Mouse (Mus musculus) limb, embryonic 11.5 days (tissue): ENCODE measurements around the gene Il9r. TPM values are rescaled to one million over a fixed set of nuclear protein-coding genes. Genes with fewer than 3 reads are reported as not detected.

ENCODE experiments used
- ATAC-seq: fragments of 200-750 bp; cut with Nextera tagmentation; 2 replicates; pipeline ENCODE4 v1.8.0; 2017; ENCODE audit warnings: low read depth; ENCODE audit not compliant: insufficient number of reproducible peaks, low FRiP score, low TSS enrichment
- DNase-seq: peaks from one replicate; pipeline ENCODE4 v3.0.0-alpha.2; 2015; ENCODE audit warnings: low spot score
- H3K27ac ChIP-seq: fragments of 300-500 bp; sonication (generic); replicated peaks from 2 replicates; pipeline ENCODE4 v1.5.1; 2014; ENCODE audit warnings: low read depth, mild to moderate bottlenecking, low read length
- H3K27me3 ChIP-seq: fragments of 300-500 bp; sonication (generic); 2 replicates; pipeline ENCODE4 v1.6.1; 2014; ENCODE audit warnings: mild to moderate bottlenecking, low read length, mixed read lengths; ENCODE audit not compliant: control insufficient read depth, insufficient read depth
- H3K36me3 ChIP-seq: fragments of 300-500 bp; sonication (generic); 2 replicates; pipeline ENCODE4 v1.6.1; 2014; ENCODE audit warnings: mild to moderate bottlenecking, low read length, moderate library complexity, mixed read lengths; ENCODE audit not compliant: control insufficient read depth, insufficient read depth
- H3K4me1 ChIP-seq: fragments of 300-500 bp; sonication (generic); 2 replicates; pipeline ENCODE4 v1.6.1; 2014; ENCODE audit warnings: low read length, mixed read lengths; ENCODE audit not compliant: control insufficient read depth, insufficient read depth
- H3K4me2 ChIP-seq: fragments of 300-500 bp; sonication (generic); 2 replicates; pipeline ENCODE4 v1.6.1; 2014; ENCODE audit warnings: low read depth, mild to moderate bottlenecking, moderate library complexity; ENCODE audit not compliant: severe bottlenecking
- H3K4me3 ChIP-seq: fragments of 300-500 bp; sonication (generic); 2 replicates; pipeline ENCODE4 v1.5.1; 2014; ENCODE audit warnings: low read depth, low read length
- H3K9ac ChIP-seq: fragments of 300-500 bp; sonication (generic); 2 replicates; pipeline ENCODE4 v1.6.1; 2014; ENCODE audit warnings: mild to moderate bottlenecking, low read length
- H3K9me3 ChIP-seq: fragments of 300-500 bp; sonication (generic); 2 replicates; pipeline ENCODE4 v1.6.1; 2016; ENCODE audit warnings: low read length; ENCODE audit not compliant: control insufficient read depth
- WGBS: fragments of 180-500 bp; shearing (Covaris S2); extraction: QIAGEN DNeasy Blood & Tissue Kit; methylation state at CpG from one replicate; pipeline ENCODE4 v1.1.7; 2014; 5-methylcytosine and 5-hydroxymethylcytosine counted together
- polyA plus RNA-seq: library from polyadenylated mRNA; unstranded; fragments of >200 nt; fragmentation: Nextera tagmentation; extraction: Ambion mirVana; gene quantifications from 2 replicates; pipeline ENCODE4 v1.2.1, GENCODE M21; 2014

Il9r gene
- polyA plus RNA-seq, 1 experiment from 2014 or later = not detected

DNA sequence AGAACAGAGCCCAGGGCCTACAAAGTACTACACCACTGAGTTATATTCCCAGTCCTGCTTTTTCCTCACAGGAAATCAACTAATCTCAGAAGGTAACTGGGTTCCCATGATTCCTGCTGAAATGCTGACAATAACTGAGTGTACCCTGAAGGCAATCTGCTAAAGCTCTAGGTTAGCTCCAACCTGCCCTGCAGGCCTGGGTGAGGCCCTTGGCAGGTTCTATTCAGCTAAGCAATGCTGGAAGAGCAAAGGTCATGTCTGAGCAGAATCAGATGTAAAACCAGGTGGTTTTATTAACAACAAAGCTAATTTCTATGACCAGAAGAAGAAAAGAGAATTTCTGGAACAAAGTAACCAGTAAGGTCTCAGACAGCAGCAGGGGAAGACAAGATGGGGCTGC lies 41.3 kb upstream of the Il9r start:
- no peak overlapping the region for H3K4me3 ChIP-seq

DNA sequence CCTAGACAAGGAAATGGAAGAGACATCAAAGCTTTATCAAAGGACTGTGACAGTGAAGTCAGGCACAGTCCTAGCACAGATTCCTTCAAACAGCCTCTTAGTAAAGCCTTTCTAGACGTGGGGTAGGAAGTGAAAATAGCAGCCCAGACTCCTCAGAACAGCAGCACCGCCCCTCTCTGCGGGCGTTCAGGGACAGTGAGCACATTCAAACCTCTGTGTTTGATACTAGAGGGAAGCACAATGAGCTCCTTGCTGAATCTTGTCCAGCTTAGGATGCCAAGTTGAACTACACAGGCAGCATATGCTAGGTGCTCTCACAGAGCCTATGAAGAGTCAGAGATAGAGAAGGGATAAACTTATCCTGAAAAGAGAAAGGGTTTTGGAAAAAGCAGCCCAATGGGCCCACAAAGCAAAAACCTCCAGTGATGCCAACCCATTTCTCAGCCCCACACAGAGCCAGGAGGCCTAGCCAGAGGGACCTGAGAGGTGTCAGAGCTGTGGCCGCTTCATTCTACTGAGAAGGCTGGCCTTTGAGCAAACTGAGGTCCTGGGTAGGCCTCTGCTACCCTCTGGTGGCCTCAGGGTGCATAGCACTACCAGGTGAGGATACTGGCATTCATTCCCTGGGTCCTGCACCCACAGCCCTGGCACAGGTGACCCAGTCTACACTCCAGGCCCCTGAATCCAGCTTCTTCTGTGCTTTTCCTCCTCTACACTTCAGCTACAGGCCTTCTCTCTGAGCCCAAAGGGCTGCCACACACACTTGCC lies 38.2 kb upstream of the Il9r start:
- Histone ChIP-seq H3K36me3 (peaks cover 5% of the 10 kb centered on the region; the same call in 1 of the 2 replicates), H3K9ac (no peak overlapping the region), H3K4me2 (no peak overlapping the region), H3K27ac (no peak overlapping the region), H3K4me3 (no peak overlapping the region), H3K9me3 (no peaks in the 10 kb centered on the region), H3K27me3 (no peaks in the 10 kb centered on the region), H3K4me1 (no peaks in the 10 kb centered on the region)
- DNase-seq (peak; percentile 80), ATAC-seq (0 out of 2 replicates have a peak, but pooled peaks have one; percentile 49)
- 67% methylated on average over 5 of the region's 5 CpGs for WGBS

More for the DNA sequence above, 41.3 kb upstream of the Il9r start:
- DNase-seq (no peak), ATAC-seq (no peak)
- H3K27me3 ChIP-seq = no peaks in the 10 kb centered on the region
- no peaks in the 10 kb centered on the region for H3K4me1 ChIP-seq
- no peaks in the 10 kb centered on the region for H3K9me3 ChIP-seq
- H3K36me3 ChIP-seq = peaks cover 5% of the 10 kb centered on the region
- H3K4me2 ChIP-seq = no peak overlapping the region
- no peak overlapping the region for H3K9ac ChIP-seq
- H3K27ac ChIP-seq = no peak overlapping the region

DNA sequence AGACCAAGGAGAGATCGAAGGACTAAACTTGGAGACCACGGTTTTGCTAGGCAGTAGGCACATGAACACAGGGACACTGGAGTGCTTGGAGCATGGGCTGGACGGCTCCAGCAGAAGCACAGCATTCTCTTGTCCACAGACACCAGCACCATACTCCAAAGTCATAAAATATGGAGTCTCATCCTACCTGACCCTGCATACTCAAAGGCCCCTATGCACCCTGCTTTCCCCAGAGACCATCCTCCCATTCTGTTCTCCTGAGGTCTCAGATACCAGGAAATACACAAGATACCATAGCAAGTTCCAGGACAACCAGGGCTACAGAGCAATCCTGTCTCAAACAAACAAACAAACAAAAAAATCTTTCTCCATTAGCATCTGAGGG lies 37.3 kb upstream of the Il9r start:
- no peak overlapping the region for H3K4me3 ChIP-seq
- ATAC-seq (no peak), DNase-seq (no peak)
- H3K27me3 ChIP-seq = no peaks in the 10 kb centered on the region
- peaks cover 7% of the 10 kb centered on the region; the same call in 1 of the 2 replicates for H3K36me3 ChIP-seq
- H3K9me3 ChIP-seq = no peaks in the 10 kb centered on the region
- H3K4me2 ChIP-seq = no peak overlapping the region
- H3K27ac ChIP-seq = no peak overlapping the region
- no peak overlapping the region for H3K9ac ChIP-seq
- H3K4me1 ChIP-seq = no peaks in the 10 kb centered on the region
- 89% methylated on average over 3 of the region's 3 CpGs for WGBS

DNA sequence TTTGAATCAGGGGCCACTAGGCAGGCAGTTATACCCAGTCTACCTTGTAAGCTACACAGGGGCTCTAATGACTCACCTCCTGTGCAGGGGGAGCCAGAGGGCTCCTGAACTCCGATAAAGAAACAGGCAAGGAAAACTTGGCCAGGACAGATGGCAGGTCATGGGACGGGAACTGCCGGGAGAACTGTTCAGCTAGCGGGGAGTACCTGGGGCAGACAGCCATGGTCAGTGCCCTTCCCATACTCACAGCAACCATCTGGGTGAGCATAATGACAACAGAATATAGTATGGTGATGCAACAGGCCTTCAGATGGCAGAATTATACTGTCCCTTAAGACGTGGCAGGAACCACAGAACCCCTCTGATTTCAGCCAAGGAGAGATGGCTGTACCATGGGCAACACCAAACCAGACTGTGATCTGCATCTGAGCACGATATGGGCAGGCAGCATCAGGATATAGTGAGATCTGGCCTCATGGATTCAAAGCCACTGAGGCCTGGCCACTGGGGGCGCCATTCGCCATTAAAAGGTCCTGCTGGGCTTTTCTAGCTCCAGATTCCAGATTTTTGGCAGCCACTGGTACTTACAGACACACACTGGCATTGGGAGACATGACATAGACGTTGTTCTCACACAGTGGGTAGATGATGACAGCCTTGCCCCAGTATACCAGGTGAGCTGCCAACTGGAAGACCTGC lies 36.8 kb upstream of the Il9r start:
- ATAC-seq (no peak), DNase-seq (peak; percentile 73)
- Histone ChIP-seq H3K27me3 (no peaks in the 10 kb centered on the region), H3K9me3 (no peaks in the 10 kb centered on the region), H3K27ac (no peak overlapping the region), H3K4me3 (no peak overlapping the region), H3K4me2 (no peak overlapping the region), H3K36me3 (peaks cover 7% of the 10 kb centered on the region; the same call in 1 of the 2 replicates), H3K9ac (no peak overlapping the region), H3K4me1 (no peaks in the 10 kb centered on the region)
- 64% methylated on average over 9 of the region's 9 CpGs for WGBS

DNA sequence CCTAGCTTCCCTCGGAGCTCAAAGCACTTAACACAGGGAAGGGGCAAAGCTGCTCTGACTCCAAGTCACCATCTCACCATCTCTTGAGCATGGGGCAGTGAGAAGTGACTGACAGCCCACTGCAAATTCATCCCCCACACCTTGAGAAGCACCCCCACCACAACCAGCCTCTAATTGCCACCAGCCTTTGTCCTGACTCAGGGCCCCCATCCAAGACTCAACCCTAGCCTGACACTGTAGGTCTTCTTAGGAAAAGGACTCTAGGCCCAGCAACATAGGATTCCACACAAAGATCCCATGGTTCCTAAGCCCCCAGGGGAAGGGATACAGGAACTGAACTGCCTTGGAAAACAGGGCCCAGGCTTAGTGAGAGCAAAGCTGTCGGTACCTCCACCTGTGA lies 36.1 kb upstream of the Il9r start:
- H3K9ac ChIP-seq = no peak overlapping the region
- no peak overlapping the region for H3K27ac ChIP-seq
- no peaks in the 10 kb centered on the region for H3K9me3 ChIP-seq
- no peak overlapping the region for H3K4me2 ChIP-seq
- H3K36me3 ChIP-seq = peaks cover 8% of the 10 kb centered on the region; the same call in 1 of the 2 replicates
- ATAC-seq (no peak), DNase-seq (no peak)
- H3K4me1 ChIP-seq = no peaks in the 10 kb centered on the region
- no peaks in the 10 kb centered on the region for H3K27me3 ChIP-seq
- 83% methylated on average over 2 of the region's 2 CpGs for WGBS
- H3K4me3 ChIP-seq = no peak overlapping the region

DNA sequence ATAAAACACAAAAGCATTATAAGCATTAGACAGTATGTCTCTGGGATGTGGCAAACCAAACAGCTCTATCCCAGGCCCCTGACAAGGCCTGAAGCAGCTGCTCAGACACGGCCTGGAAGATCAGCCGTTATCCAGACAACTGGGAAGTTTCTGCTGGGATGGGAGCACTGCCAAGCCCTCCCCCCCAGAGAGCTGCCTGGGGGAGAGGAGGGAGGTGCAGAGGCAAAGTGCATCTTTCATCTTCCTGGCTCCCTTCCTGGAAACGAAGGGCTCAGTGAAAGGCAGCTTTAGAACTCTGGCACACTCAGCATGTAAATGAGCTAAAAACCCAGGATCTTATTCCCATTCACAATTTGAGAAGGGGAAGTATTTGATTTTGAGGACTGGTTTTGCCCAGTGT lies 35.6 kb upstream of the Il9r start:
- no peaks in the 10 kb centered on the region for H3K27me3 ChIP-seq
- ATAC-seq (no peak), DNase-seq (no peak)
- H3K9ac ChIP-seq = no peak overlapping the region
- H3K9me3 ChIP-seq = no peaks in the 10 kb centered on the region
- H3K4me1 ChIP-seq = no peaks in the 10 kb centered on the region
- no peak overlapping the region for H3K4me2 ChIP-seq
- peaks cover 8% of the 10 kb centered on the region; the same call in 1 of the 2 replicates for H3K36me3 ChIP-seq
- H3K4me3 ChIP-seq = no peak overlapping the region
- 82% methylated on average over 3 of the region's 3 CpGs for WGBS
- no peak overlapping the region for H3K27ac ChIP-seq

DNA sequence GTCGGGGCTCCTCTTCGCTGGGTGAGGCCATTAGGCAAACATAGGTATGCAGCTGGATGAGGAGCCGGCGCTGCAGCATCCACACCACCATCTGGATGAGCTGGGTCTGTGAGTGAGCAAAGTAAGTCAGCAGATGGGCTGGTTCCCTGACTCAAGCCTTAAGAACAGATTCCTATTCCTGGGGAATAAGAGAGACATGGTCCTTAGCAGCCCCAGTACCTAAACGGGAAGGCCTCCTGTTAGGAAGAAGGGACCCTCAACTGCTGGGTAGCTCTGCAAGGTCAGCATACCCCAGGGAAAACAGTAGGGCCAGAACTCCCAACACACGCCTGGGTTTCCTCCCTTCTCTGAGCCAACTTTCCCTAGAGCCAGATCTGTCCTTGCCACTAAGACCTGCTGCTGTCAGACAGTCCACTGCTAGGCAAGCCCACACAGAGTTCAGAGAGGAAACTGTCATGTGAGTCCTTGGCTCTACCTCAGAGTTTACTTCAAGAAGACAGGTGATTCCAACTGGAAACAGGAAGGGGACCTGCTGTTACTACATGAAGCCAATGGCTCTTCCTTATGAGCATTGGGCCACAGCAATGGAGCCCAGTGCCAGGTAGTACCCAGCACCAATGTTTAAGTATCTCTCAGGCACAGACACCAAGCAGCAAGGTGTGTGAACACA lies 34.9 kb upstream of the Il9r start:
- Histone ChIP-seq H3K9ac (no peak overlapping the region), H3K27me3 (no peaks in the 10 kb centered on the region), H3K4me3 (no peak overlapping the region), H3K36me3 (peaks cover 8% of the 10 kb centered on the region; the same call in 1 of the 2 replicates), H3K27ac (no peak overlapping the region), H3K4me1 (no peaks in the 10 kb centered on the region), H3K4me2 (no peak overlapping the region), H3K9me3 (no peaks in the 10 kb centered on the region)
- DNase-seq (no peak), ATAC-seq (no peak)
- WGBS = 92% methylated on average over 6 of the region's 6 CpGs

DNA sequence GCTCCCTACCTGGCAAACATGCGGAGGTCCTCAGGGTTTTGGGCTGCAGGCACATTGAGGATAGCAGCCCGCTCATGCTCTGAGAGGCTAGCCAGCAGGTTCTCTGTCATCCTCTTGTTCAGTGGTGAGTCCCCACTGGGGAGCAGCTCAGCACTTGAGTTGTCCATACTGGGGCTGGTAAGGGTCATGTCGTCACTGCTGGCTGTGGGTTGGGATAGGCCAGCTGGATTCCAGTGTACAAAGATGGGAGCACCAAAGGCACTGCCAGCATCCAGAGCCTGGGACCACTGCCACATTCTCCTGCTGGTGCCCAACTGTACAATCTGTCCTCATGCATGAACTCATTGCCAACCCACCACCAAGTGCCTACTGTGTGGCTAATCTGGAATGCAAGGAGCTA lies 33.8 kb upstream of the Il9r start:
- WGBS = 89% methylated on average over 3 of the region's 3 CpGs
- DNase-seq (no peak), ATAC-seq (no peak)
- H3K27me3 ChIP-seq = no peaks in the 10 kb centered on the region
- H3K4me3 ChIP-seq = no peak overlapping the region
- no peaks in the 10 kb centered on the region for H3K4me1 ChIP-seq
- H3K4me2 ChIP-seq = no peak overlapping the region
- H3K36me3 ChIP-seq = peaks cover 6% of the 10 kb centered on the region; the same call in 1 of the 2 replicates
- no peaks in the 10 kb centered on the region for H3K9me3 ChIP-seq
- H3K27ac ChIP-seq = no peak overlapping the region
- no peak overlapping the region for H3K9ac ChIP-seq
